Mouse (Mus musculus): Measurements from ENCODE around the gene Ccdc51.

The Ccdc51 gene

GRCm38 (mm10) chr9:109057543-109057942, 24.8 kb upstream of the Ccdc51 start:
- no peak for DNase-seq

DNA sequence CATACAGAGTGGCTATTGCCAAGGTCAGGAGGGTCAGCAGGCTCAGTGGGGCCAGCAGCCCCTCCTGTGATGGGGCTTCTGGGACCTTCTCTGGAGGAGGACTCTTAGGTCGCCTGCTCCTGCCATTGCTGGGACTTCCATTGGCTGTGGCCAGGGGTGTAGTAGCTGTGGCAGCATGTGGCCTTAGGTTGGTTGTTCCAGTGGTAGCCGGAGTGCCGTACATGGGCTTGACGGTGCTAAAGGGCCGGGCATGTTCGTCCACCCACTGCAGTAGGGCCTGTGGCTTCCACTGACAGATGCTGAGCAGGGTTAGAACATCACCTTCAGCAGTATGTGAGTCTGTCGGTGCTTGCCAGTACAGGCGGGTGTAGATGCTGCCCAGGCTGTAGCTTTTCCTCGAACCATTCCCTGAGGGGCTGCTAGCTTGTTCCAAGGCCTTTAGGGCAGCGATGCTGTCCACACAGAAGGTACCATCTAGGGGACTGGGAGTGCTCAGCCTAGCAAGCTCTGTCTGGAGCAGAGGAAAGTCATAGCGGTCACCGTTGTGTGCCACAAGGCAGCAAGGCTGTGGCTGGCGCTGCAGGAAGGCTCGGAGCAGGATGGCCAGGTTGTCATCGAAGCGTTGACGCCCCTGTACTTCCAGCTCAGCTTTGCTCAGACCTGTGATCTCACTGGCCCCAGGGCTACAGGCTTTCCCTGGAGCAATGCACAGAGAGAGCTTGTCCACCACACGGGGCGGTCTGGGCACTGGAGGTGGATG, 24.1 kb upstream of the Ccdc51 start:
- DNase-seq, result no peak

GRCm38 (mm10) chr9:109059136-109059903, 23.0 kb upstream of the Ccdc51 start, which contains the start of gene Trex1:
TSS of gene Trex1 (minus strand) at chr9:109059734.
- peak; percentile 93 to 96 for DNase-seq

- peak; percentile 47 to 53 for DNase-seq
These were observed 22.0 kb upstream of the Ccdc51 start for GRCm38 (mm10) chr9:109060184-109060897.

GRCm38 (mm10) chr9:109060898-109061295, 21.4 kb upstream of the Ccdc51 start:
- no peak for DNase-seq

- DNase-seq, result no peak
These were observed 14.1 kb upstream of the Ccdc51 start for GRCm38 (mm10) chr9:109068095-109068735.

DNA sequence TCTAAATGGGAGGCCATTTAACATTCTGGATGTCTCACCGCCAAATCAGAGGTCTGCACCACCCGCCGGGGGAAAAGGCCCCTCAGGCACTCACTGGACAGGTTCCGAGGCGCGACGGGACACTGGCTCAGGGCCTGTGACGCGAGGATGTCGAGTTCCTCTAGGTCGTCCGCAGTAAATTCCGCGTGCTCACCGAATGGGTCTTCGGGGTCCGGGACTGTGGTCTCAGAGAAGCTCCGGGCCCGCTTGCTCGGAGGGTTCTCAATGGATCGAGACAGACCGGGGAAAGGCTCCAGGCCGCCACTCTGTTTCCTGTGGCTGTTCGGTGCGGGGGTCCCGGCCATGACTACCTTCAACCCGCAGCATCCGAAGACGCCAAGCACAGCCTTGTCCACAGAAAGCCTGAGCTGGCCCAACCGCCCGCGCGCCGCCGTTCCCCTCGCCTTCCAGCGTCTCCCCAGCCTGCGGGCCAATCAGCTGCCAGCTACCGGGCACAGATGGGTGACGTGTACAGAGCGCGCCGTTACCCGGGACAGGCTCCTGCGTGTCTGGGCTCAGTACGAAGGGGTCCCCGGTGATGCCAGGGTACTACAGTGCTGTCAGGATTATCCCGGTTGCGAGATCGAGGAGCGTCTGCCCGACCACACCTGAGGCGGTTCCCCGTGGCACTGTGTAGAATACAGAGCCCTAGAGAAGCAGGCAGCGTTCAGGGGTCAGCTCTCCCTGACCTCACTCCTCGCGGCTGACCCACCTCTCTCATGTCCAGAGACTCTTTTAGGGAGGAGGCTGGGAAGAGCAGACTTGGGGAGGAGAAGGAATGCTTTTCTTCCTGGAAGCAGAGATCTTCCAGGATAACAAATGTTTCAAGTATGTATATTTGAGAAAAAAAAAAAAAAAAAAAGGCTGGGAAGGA, 8.4 kb upstream of the Ccdc51 start, which contains the start of gene Atrip:
Gene Atrip, minus strand, starts transcription at position 464 of the 913 bp plus-strand sequence.
- DNase-seq, result peak; percentile 96 to 98

DNA sequence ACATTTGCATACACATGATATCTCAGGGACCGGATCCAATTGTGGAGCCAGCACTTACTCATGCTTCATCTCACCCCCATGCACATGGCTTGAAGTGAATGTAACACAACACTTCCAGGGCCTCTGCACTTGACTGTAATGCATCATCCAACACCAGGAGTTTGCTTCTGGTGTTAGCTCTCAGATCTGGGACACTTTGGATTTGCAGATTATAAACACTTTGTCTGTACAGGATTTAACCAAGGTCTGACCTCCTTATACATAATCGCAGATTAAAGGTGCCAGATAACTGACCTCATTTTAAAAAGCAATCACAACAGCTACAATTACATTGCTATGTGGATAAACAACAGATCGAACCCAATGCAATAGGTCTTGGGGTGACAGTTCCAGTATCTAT, 1.8 kb upstream of the Ccdc51 start:
- DNase-seq, result no peak

GRCm38 (mm10) chr9:109081749-109082123, 557 bp upstream of the Ccdc51 start:
- DNase-seq, result no peak

DNA sequence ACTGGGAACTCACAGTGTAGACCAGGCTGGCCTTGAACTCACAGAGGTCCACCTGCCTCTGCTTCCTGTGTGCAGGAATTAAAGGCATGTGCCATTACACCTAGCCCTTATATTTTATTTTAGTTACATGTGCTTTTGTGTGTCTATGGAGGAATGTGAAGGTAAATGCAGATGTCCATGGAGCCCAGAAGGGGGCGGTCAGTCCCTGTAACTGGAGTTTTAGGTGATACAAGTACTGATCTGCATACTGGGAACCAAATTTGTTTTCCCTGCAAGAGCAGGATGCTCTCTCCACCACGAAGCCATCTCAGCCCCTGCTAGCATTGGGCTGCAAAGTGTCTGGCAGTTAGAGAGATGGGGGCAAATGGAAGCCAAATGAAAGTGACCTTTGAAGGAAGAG, 2.6 kb downstream of the Ccdc51 start:
- no peak for DNase-seq

DNA sequence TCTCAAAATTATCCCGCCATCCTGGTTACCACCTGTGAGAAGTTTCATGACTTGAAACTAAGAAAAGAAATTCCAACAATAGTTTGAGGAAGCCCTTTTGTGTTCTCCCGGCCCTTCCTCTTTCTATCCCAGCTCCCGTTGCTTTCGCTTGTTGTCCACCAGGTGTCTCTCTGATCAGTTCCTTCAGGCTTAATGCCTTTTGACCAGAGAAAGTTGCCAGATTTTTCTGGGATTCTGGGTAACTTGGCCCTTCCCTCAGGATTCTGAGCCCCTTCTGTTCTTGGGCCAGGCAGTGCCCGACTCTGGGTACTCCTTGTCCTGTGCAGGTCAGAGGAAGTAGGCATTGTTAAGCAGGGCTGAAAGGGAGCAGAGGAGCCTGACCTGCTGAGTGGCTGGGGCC, 5.7 kb downstream of the Ccdc51 start:
- peak; percentile 83 to 89 for DNase-seq

DNA sequence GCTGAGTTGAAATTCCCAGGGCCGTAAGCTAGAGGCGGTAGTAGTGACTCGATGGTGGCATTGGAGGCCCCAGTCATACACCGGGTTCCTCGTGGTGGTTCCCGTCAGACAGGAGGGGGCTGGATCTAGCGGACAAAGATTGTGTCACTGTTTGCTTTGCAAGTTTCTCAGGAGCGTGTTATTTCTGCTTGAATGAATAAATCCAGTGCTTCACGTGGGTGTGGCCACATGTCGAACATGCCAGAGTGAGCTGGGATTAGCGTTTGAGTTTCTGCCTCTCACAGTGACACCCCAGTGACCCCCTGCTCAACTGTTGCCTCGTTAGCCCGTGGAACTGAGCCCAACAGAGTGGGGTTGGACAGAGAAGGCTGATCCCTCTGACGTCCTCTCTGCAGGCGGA, 8.2 kb downstream of the Ccdc51 start:
- DNase-seq, result no peak

DNA sequence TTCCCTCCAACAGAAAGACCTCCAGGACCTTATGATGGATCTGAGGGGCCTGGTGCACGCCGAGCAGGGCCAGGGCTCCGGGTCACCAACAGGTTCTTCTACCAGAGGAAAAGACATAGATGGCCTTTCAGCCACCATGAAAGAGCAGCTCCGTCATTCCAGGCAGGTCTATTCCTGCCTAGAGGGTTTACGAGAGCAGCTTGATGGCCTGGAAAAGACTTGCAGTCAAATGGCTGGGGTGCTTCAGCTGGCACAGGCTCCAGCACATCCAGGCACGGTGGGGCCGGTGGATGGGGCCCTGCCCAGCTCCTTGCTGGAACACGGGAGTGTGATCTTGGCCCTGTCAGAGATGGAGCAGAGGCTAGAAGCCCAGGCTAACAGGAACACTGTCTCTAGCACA, 9.5 kb downstream of the Ccdc51 start:
- no peak for DNase-seq

- DNase-seq, result no peak
These were observed 10.5 kb downstream of the Ccdc51 start for GRCm38 (mm10) chr9:109092799-109093198.

DNA sequence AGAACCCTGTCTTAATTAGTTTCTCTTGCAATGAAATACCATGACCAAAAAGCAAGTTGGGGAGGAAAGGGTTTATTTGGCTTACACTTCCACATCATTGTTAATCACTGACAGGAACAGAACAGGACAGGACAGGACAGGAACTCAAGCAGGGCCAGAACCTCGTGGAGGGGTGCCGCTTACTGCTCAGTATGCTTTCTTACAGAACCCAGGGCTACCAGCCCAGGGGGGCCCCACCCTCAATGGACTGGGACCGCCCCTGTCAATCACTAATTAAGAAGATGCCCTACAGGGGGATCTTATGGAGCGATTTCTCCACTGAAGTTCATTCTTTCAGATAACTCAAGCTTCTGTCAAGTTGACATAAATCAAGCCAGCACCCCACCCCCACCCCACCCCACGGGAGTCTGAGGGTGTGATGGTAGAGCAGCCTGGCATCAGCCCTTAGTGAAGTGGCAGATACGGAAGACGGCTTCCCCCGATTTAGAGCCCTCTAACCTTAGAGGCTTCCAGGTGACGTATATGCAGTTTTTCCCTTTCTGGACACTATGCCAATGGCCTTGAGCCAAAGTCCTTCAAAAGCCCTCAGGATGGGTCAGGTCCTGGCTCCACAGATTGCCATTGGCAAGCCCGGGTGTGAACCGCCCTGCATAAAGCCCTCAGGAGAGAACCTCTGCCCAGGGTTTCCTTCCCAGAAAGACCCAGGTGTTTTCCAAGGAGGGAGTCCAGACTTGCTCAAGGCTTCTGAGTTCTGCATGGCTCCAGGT, 11.7 kb downstream of the Ccdc51 start:
- DNase-seq, result peak; percentile 51 to 57

- no peak for DNase-seq
These were observed 12.4 kb downstream of the Ccdc51 start for GRCm38 (mm10) chr9:109094553-109095136.

- peak; percentile 86 to 91 for DNase-seq
These were observed 13.1 kb downstream of the Ccdc51 start, which contains the start of gene Plxnb1 for GRCm38 (mm10) chr9:109095137-109095982. TSS of gene Plxnb1 (plus strand) at chr9:109095389.

GRCm38 (mm10) chr9:109096251-109096661, 14.0 kb downstream of the Ccdc51 start:
- DNase-seq, result peak; percentile 53 to 57

DNA sequence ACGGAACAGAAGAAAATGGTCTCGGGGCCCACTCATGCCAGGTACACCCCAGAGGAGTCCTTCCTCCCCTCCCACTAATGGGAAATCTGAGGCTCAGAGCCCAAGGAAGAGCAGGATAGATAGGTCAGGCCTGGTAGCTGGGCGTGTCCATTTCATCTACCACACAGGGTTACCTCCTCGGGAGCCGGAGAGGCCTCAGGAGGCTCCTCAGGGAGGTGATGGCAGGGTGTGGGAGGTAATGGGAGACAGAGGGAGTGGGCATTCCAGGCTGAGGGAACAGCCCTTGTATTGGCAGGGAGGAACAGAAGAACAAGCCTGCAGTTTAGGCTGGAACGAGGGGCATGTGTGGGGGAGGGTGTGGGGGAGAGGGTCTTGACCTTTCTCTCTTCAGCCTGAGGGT, 14.6 kb downstream of the Ccdc51 start:
- DNase-seq, result no peak

Data from cerebellum, postnatal 10 days (tissue).